Mouse (Mus musculus): ENCODE results near the gene Dyrk4.

Gene Dyrk4

GRCm38 (mm10) chr6:126921111-126921881, at the start of gene Dyrk4:
Gene Dyrk4, minus strand, starts transcription at chr6:126921839.
- DNase-seq: peak; percentile 33

- DNase-seq: no peak
Observed at GRCm38 (mm10) chr6:126966241-126967026, 44.8 kb upstream of the Dyrk4 start.

GRCm38 (mm10) chr6:126963426-126963825, 41.8 kb upstream of the Dyrk4 start:
- DNase-seq: no peak

GRCm38 (mm10) chr6:126962709-126963108, 41.1 kb upstream of the Dyrk4 start:
- DNase-seq: no peak

GRCm38 (mm10) chr6:126961371-126962018, 39.9 kb upstream of the Dyrk4 start:
- no peak for DNase-seq

- peak; percentile 67 for DNase-seq
Observed at GRCm38 (mm10) chr6:126955734-126956133, 34.1 kb upstream of the Dyrk4 start.

- DNase-seq: no peak
Observed at GRCm38 (mm10) chr6:126948336-126948735, 26.7 kb upstream of the Dyrk4 start.

- DNase-seq: no peak
Observed at GRCm38 (mm10) chr6:126940451-126940850, 18.8 kb upstream of the Dyrk4 start.

- peak; percentile 96 for DNase-seq
Observed at GRCm38 (mm10) chr6:126939487-126940171, 18.0 kb upstream of the Dyrk4 start, which contains the start of the genes Rad51ap1 and D6Wsu163e. Gene Rad51ap1, minus strand, starts transcription at chr6:126939587. Gene D6Wsu163e, plus strand, starts transcription at chr6:126939962.

GRCm38 (mm10) chr6:126938853-126939486, 17.3 kb upstream of the Dyrk4 start:
- peak; percentile 12 for DNase-seq

GRCm38 (mm10) chr6:126938047-126938446, 16.4 kb upstream of the Dyrk4 start:
- DNase-seq: peak; percentile 19

- DNase-seq: no peak
Observed at GRCm38 (mm10) chr6:126932896-126933295, 11.3 kb upstream of the Dyrk4 start.

- DNase-seq: no peak
Observed at GRCm38 (mm10) chr6:126914928-126915327, 6.7 kb downstream of the Dyrk4 start.

GRCm38 (mm10) chr6:126910727-126911126, 10.9 kb downstream of the Dyrk4 start:
- no peak for DNase-seq

- no peak for DNase-seq
Observed at GRCm38 (mm10) chr6:126907876-126908275, 13.8 kb downstream of the Dyrk4 start.

- no peak for DNase-seq
Observed at GRCm38 (mm10) chr6:126907378-126907777, 14.3 kb downstream of the Dyrk4 start.

GRCm38 (mm10) chr6:126877118-126877517, 44.5 kb downstream of the Dyrk4 start:
- DNase-seq: no peak

GRCm38 (mm10) chr6:126852881-126853280, 68.8 kb downstream of the Dyrk4 start, which contains the start of gene Akap3:
Gene Akap3, plus strand, starts transcription at chr6:126853098.
- no peak for DNase-seq

GRCm38 (mm10) chr6:126848712-126849704, 72.6 kb downstream of the Dyrk4 start, which contains the start of gene Ndufa9:
Gene Ndufa9, minus strand, starts transcription at chr6:126849136.
- peak; percentile 94 for DNase-seq

- no peak for DNase-seq
Observed at GRCm38 (mm10) chr6:126836628-126837027, 85.0 kb downstream of the Dyrk4 start.
